Mouse (Mus musculus) thymus, postnatal 4 days (tissue): ENCODE data around the gene Cela2a.

Experiments used
- DNase-seq: peaks from one replicate; pipeline ENCODE4 v3.0.0; 2021

Gene Cela2a

GRCm38 (mm10) chr4:141857422-141857930 lies 31.5 kb upstream of the Cela2a start:
- DNase-seq, result peak; percentile 84

DNA sequence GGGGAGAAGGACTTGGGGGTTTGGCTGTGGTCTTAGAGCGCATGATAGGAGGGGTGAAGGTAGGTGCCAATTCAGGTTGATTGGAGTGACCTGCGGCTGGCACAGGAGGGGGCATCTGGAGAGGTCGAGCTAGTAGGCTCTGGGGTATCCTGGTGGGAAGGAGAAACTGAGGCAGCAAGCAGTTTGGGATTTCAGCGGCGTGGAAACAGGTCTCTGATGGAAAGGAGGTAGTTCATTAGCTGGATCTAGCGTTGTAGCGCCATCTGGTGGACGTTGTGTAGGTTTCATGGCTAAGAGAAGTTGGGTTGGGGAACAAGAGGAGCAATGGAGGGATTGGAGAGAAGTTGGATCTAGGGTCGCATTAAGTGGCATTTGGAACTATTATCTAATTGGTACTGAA lies 27.5 kb upstream of the Cela2a start:
- DNase-seq, result peak; percentile 76

GRCm38 (mm10) chr4:141845999-141846398 lies 20.0 kb upstream of the Cela2a start, which contains the start of gene Ctrc:
Ctrc (minus strand) TSS chr4:141846359.
- DNase-seq, result peak; percentile 4

DNA sequence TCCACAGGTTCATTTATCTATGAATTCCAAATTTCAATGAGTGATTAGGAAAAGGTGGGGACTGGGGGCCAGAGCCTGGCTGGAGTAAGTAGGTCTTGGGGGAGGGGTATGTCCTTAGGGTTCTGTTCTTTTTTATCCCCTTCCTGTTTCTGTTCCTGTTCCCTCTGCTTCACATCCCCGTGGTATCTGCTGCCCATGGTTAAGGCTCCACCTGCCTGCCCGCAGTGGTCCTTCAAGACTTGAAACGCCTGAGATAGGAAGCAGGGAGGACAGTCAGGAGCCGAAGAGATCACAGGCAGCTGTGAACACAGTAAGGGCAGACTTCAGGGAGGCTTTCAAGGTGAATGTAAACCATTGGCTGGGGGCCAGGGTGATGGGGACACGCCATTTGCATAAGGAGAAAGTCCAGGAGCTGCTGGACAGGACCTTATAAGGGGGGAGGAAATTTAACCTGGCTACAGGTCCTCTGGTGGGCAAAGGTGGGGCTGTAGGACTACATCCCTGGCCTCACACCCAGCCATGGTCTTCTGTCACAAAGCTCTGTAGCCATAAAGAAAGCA lies 8.7 kb upstream of the Cela2a start:
- no peak for DNase-seq

GRCm38 (mm10) chr4:141833911-141834310 lies 8.0 kb upstream of the Cela2a start:
- no peak for DNase-seq

GRCm38 (mm10) chr4:141831361-141831760 lies 5.4 kb upstream of the Cela2a start:
- DNase-seq, result no peak

GRCm38 (mm10) chr4:141830381-141830780 lies 4.4 kb upstream of the Cela2a start:
- no peak for DNase-seq

DNA sequence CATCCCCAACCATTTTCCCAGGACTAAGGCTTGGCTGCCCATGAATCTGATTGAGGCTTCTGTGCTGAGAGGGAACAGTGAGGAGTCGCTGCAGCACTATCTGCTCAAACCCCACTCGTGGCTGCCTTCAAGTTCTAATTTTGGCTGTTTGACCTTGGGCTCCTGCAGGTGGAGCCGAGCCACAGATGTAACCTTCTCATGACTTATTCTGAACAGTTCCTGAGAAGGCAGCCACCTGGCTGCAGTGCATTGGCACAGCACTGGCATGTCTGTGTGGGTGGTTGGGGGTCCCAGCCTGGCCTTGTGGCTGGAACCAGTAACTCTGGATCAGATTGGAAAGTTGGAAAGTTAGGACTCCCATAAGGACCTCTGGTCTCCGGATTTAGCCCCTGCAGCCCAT lies 2.2 kb upstream of the Cela2a start:
- DNase-seq, result no peak

DNA sequence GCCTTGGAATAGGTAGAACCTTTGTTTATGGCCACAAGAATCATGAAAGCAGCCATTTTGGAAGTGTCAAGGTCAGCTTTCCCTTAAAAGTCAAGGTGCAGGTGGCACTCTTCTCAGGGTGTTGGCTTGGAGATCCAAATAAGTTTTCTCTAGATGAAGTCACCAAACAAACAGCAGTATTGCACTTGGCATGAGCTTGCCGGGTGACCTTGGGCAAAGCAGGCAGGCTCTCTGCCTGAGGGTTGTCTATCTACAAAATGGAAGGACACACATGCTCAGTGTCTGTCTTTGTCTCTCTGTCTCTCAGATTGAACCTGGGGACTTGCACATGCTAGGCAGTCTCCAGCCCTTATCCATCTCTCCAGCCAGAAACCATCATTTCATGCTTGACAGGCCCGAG lies 1.4 kb upstream of the Cela2a start:
- DNase-seq, result no peak

DNA sequence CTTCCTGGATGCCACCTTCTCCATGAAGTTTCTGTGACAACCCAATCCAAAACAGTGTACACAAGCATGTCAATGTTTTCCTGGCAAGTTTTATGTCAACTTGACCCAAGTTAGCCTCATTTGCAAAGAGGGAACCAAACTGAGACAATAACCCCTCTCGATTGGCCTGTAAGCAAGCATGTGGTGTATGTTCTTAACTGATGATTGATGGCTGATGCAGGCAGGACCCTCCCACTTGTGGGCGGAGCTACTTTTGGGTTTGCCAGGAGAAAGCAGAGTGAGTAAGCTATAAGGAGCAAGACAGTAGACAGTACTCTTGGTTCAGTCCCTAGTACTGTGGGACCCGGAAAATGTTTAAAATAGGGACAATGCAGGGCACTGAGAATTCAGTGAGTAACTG lies 3.0 kb downstream of the Cela2a start:
- peak; percentile 55 for DNase-seq

DNA sequence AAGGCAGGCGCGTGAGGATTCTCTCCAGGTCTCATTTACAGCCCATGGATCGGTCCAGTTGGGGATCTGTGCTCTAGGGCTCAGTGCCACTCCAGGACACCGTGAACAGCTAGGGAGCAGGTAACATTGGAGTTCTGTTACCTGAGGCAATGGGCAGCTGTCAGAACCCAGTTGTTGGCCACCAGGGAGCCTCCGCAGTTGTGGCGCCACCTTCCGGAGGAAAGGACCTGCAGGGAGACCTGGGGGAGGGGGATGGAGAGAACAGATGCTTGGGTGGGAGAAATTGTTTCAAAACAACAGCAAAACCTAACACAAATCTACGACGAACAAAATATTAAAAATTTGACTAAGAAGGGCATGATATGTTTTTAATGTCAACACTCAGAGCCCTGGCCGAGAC lies 3.9 kb downstream of the Cela2a start:
- DNase-seq, result peak; percentile 71

- DNase-seq, result peak; percentile 1
Measured at GRCm38 (mm10) chr4:141821178-141821577, 4.8 kb downstream of the Cela2a start.

DNA sequence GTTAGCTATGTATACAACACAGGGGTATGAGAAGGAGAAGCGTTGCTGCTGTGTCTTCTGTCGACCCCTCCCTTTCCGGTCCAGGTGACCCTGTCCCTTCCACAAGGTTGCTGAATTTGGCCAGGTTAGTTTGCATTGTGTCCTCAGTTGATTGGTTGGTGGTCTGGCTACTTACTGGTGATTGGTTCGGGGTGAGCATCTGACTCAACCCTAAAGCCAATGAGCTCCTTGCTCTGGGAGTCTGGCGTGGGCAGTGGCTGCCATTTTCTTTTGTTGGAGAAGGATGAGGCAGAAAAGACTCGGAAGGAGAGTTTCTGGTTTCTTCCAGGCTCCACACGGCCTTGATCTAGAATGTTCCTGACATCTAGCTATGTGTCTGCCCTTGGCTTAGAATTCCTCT lies 6.6 kb downstream of the Cela2a start:
- peak; percentile 3 for DNase-seq

GRCm38 (mm10) chr4:141818861-141819260 lies 7.1 kb downstream of the Cela2a start:
- DNase-seq, result peak; percentile 6

DNA sequence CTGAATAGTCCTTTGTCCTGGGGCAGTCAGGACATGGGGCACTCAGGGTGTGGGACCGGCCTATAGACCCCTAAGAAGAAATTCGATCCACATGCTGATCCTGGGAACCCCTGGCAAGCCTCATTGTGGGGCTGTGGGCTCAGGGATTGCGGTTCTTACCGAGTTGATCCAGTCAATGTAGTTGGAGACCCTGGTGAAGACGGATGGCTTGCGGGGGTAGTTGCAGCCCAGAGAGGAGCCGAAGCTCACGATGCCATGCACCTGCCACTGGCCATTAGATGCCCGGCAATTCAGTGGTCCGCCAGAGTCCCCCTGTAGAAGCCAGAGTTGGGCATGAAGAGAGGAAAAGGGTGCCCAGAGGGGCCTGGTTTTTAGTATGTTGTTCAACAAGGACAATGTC lies 8.3 kb downstream of the Cela2a start:
- DNase-seq, result peak; percentile 0

GRCm38 (mm10) chr4:141816776-141817655 lies 8.9 kb downstream of the Cela2a start:
- no peak for DNase-seq

GRCm38 (mm10) chr4:141816267-141816666 lies 9.7 kb downstream of the Cela2a start:
- DNase-seq, result no peak

DNA sequence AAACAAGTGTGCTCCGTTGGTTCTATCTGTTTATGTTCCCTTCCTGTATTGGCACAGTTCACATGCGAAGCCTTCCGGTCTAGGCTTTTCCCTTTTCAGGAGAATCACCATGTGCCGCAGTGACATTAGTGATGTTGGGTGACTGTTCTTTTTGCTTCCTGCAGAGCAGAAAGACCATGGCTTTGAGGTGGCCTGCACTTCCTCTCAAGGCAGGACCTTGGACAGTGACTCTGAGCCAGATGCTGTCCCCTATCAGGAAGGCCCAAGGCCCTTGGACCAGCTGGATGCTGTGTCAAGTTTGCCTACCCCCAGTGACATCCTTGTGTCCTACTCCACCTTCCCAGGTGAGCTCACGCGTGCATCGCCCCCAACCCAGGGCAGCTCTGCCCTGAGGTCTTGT lies 14.6 kb downstream of the Cela2a start:
- peak; percentile 0 for DNase-seq

- peak; percentile 1 for DNase-seq
Measured at GRCm38 (mm10) chr4:141810975-141811374, 15.0 kb downstream of the Cela2a start.

GRCm38 (mm10) chr4:141809850-141810464 lies 16.0 kb downstream of the Cela2a start:
- DNase-seq, result peak; percentile 46

DNA sequence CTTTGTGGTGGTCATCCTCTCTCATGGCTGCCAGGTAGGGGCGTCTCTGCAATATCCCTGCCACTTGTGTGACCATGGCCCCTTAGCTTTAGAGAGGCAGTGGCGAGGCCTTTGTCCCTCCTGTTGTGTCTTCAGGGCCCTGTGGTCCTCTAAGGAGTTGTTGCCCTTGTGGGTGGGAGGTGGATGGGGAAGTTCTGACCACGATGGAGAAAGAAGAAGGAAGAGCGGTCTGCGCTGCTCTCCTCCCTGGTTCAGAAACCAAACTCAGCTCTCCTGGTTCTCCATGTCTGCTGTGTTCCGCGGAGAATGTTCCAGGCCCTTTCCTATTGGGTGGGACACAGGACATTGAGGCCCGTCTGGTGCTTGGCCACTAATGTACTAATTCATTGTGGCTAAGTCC lies 20.1 kb downstream of the Cela2a start:
- DNase-seq, result peak; percentile 2

DNA sequence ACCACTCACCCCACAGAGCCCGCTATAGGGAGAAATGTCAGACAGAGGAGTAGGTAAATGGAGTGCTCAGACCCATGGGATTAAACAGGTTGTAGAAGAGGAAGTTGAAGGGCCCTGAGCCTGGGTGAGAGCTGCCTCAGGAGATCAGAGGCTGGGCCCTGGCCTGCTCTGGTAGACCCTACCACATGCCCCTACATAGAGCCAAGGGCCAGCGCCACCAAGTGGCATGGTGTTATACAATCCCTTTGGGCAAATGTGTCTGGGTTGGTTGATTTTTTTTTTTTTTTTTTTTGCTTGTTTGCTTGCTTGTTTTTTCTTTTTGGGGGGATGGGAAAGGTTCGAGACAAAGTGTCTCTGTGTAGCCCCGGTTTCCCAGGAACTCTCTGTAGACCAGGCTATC lies 21.9 kb downstream of the Cela2a start:
- DNase-seq, result peak; percentile 30

- DNase-seq, result no peak
Measured at GRCm38 (mm10) chr4:141797545-141797944, 28.4 kb downstream of the Cela2a start.

DNA sequence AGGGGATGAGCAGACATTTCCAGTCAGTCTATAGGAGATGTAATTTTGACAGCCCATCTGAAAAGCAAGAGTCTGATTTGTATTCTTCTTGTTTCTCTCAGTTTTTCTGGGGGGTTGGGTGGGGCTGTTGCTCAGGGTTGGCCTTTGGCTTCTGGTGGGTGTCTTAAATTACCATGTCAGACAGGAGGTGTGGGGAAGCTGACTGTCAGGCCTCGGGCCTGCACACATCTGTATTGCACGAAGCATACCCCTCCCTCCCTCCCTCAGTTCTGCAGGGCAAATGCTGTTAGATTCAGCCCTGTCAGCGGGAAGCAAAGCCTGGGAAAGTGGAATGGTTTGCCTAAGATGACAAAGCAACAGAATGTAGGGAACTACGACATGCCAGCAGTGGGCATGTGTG lies 29.0 kb downstream of the Cela2a start:
- no peak for DNase-seq
